Mouse (Mus musculus) liver, postnatal 0 days (tissue): ENCODE data around the gene Rasgef1c. TPM values are rescaled to one million over a fixed set of nuclear protein-coding genes. Genes with fewer than 3 reads are reported as not detected.

ENCODE experiments used
- ATAC-seq: fragments of 200-750 bp; cut with Nextera tagmentation; 2 replicates; pipeline ENCODE4 v1.8.0; 2017; ENCODE audit warnings: mild to moderate bottlenecking, moderate library complexity
- DNase-seq: peaks from one replicate; pipeline ENCODE4 v3.0.0-alpha.2; 2016
- H3K27ac ChIP-seq: fragments of 300-500 bp; sonication (generic); 2 replicates; pipeline ENCODE4 v1.5.1; 2014; ENCODE audit warnings: antibody characterized with exemption, moderate library complexity, mild to moderate bottlenecking, low read depth
- H3K27me3 ChIP-seq: fragments of 300-500 bp; sonication (generic); 2 replicates; pipeline ENCODE4 v1.6.1; 2014; ENCODE audit warnings: low read length, control low read depth, mixed read lengths; ENCODE audit not compliant: insufficient read depth
- H3K36me3 ChIP-seq: fragments of 300-500 bp; sonication (generic); replicated peaks from 2 replicates; pipeline ENCODE4 v1.6.1; 2014; ENCODE audit warnings: mild to moderate bottlenecking, control low read depth, low read length, moderate library complexity, mixed read lengths; ENCODE audit not compliant: insufficient read depth
- H3K4me1 ChIP-seq: fragments of 300-500 bp; sonication (generic); 2 replicates; pipeline ENCODE4 v1.6.1; 2014; ENCODE audit warnings: antibody characterized with exemption, mild to moderate bottlenecking, control low read depth; ENCODE audit not compliant: insufficient read depth
- H3K4me2 ChIP-seq: fragments of 300-500 bp; sonication (generic); 2 replicates; pipeline ENCODE4 v1.6.1; 2014; ENCODE audit warnings: low read depth, mild to moderate bottlenecking, low read length, moderate library complexity, mixed read lengths
- H3K4me3 ChIP-seq: fragments of 300-500 bp; sonication (generic); 2 replicates; pipeline ENCODE4 v1.5.1; 2014; ENCODE audit warnings: low read depth, low read length
- H3K9ac ChIP-seq: fragments of 300-500 bp; sonication (generic); replicated peaks from 2 replicates; pipeline ENCODE4 v1.6.1; 2014; ENCODE audit warnings: mild to moderate bottlenecking, moderate library complexity
- H3K9me3 ChIP-seq: fragments of 300-500 bp; sonication (generic); 2 replicates; pipeline ENCODE4 v1.6.1; 2016; ENCODE audit warnings: mild to moderate bottlenecking, control low read depth, low read length, mixed read lengths
- CTCF ChIP-seq: sonication (generic); IDR thresholded peaks from 2 replicates; pipeline ENCODE4 v1.5.1; 2016; ENCODE audit warnings: antibody characterized with exemption, low read depth
- EP300 ChIP-seq: IDR thresholded peaks from 2 replicates; pipeline ENCODE4 v1.6.1; 2016; ENCODE audit warnings: antibody characterized with exemption, low read depth, mild to moderate bottlenecking
- WGBS: fragments of 180-500 bp; shearing (Covaris S2); extraction: QIAGEN DNeasy Blood & Tissue Kit; methylation state at CpG from one replicate; pipeline ENCODE4 v1.1.7; 2014; ENCODE audit not compliant: insufficient replicate concordance; 5-methylcytosine and 5-hydroxymethylcytosine counted together
- polyA plus RNA-seq: library from polyadenylated mRNA; unstranded; fragments of >200 nt; fragmentation: Nextera tagmentation; extraction: Ambion mirVana; gene quantifications from 2 replicates; pipeline ENCODE4 v1.2.1, GENCODE M21; 2015

The Rasgef1c gene
- polyA plus RNA-seq, 1 experiment from 2014 or later: not detected

- DNase-seq: no peak
- no peaks in the 10 kb centered on the region for H3K36me3 ChIP-seq
- no peaks in the 10 kb centered on the region for H3K9me3 ChIP-seq
- no peak for ATAC-seq
- no peak overlapping the region for H3K27ac ChIP-seq
- no peak overlapping the region for H3K4me3 ChIP-seq
- H3K9ac ChIP-seq: no peak overlapping the region
- no peak for TF ChIP-seq CTCF
- TF ChIP-seq EP300: no peak
- H3K27me3 ChIP-seq: no peaks in the 10 kb centered on the region
- no peaks in the 10 kb centered on the region; the same call in 1 of the 2 replicates for H3K4me1 ChIP-seq
- no peak overlapping the region for H3K4me2 ChIP-seq
Measured at GRCm38 (mm10) chr11:50018848-50019247, 117.2 kb downstream of the Rasgef1c start.

GRCm38 (mm10) chr11:50022085-50022484 is 120.5 kb downstream of the Rasgef1c start:
- Histone ChIP-seq H3K36me3 (no peaks in the 10 kb centered on the region), H3K9ac (no peak overlapping the region), H3K27ac (0 out of 2 replicates have a peak overlapping the region, but pooled peaks have one; percentile 26), H3K4me3 (no peak overlapping the region), H3K4me2 (no peak overlapping the region), H3K9me3 (no peaks in the 10 kb centered on the region), H3K27me3 (no peaks in the 10 kb centered on the region), H3K4me1 (peaks cover 15% of the 10 kb centered on the region)
- WGBS: 73% methylated on average over 3 of the region's 3 CpGs
- TF ChIP-seq CTCF (no peak), EP300 (peak; percentile 53)
- ATAC-seq: peak; percentile 9
- DNase-seq: peak; percentile 23

- peak overlapping the region; percentile 93 for H3K27ac ChIP-seq
- peaks cover 24% of the 10 kb centered on the region for H3K4me1 ChIP-seq
- TF ChIP-seq CTCF: no peak
- TF ChIP-seq EP300: no peak
- no peak for ATAC-seq
- no peaks in the 10 kb centered on the region for H3K9me3 ChIP-seq
- H3K4me2 ChIP-seq: peak overlapping the region; percentile 98
- whole genome bisulfite sequencing: 33% methylated on average over 6 of the region's 6 CpGs
- no peaks in the 10 kb centered on the region for H3K27me3 ChIP-seq
- no peak for DNase-seq
- H3K36me3 ChIP-seq: no peaks in the 10 kb centered on the region
- H3K4me3 ChIP-seq: peak overlapping the region; percentile 92
- H3K9ac ChIP-seq: no peak overlapping the region
Measured at GRCm38 (mm10) chr11:50024445-50024832, 122.8 kb downstream of the Rasgef1c start.

- peaks cover 25% of the 10 kb centered on the region for H3K4me1 ChIP-seq
- peak within 1 kb of the TSS; percentile 93 for H3K27ac ChIP-seq
- H3K27me3 ChIP-seq: no peaks in the 10 kb centered on the region
- no peaks in the 10 kb centered on the region for H3K9me3 ChIP-seq
- TF ChIP-seq EP300 (no peak), CTCF (no peak)
- ATAC-seq (peak; percentile 94), DNase-seq (peak; percentile 94)
- peak within 1 kb of the TSS; percentile 92 for H3K4me3 ChIP-seq
- WGBS: under 1% methylated on average over 73 of the region's 129 CpGs
- peak within 1 kb of the TSS; percentile 98 for H3K4me2 ChIP-seq
- peak within 1 kb of the TSS; percentile 97 for H3K9ac ChIP-seq
- no peaks in the 10 kb centered on the region for H3K36me3 ChIP-seq
Measured at GRCm38 (mm10) chr11:50024833-50025720, 123.4 kb downstream of the Rasgef1c start, which contains the start of gene Rnf130. Rnf130 (plus strand) TSS chr11:50025346.

GRCm38 (mm10) chr11:50025721-50026520 is 124.3 kb downstream of the Rasgef1c start:
- 3% methylated on average over 24 of the region's 24 CpGs for WGBS
- TF ChIP-seq EP300 (no peak), CTCF (no peak)
- peak overlapping the region; percentile 97 for H3K9ac ChIP-seq
- peak overlapping the region; percentile 92 for H3K4me3 ChIP-seq
- H3K4me1 ChIP-seq: peaks cover 25% of the 10 kb centered on the region
- ATAC-seq (no peak), DNase-seq (peak; percentile 19)
- H3K36me3 ChIP-seq: no peaks in the 10 kb centered on the region
- no peaks in the 10 kb centered on the region for H3K27me3 ChIP-seq
- H3K9me3 ChIP-seq: no peaks in the 10 kb centered on the region
- H3K27ac ChIP-seq: peak overlapping the region; percentile 93
- H3K4me2 ChIP-seq: peak overlapping the region; percentile 98
